Mouse (Mus musculus): Measurements from ENCODE around the gene Pxylp1. TPM values are rescaled to one million over a fixed set of nuclear protein-coding genes. Genes with fewer than 3 reads are reported as not detected.

The Pxylp1 gene
- polyA plus RNA-seq, 1 experiment from 2014 or later: 31.3 TPM

GRCm38 (mm10) chr9:96887954-96888353 is 4.5 kb downstream of the Pxylp1 start:
- 9% methylated on average over 6 of the region's 6 CpGs for WGBS (ENCODE audit: insufficient replicate concordance)
- no peaks in the 10 kb centered on the region for H3K9me3 ChIP-seq (replicated peaks; ENCODE audit: control insufficient read depth, low read length)
- peaks cover 28% of the 10 kb centered on the region for H3K4me1 ChIP-seq (ENCODE audit: control insufficient read depth, insufficient read depth, low read length)
- peaks cover 9% of the 10 kb centered on the region for H3K27me3 ChIP-seq (ENCODE audit: control insufficient read depth, insufficient read depth, low read length)
- no peak for ATAC-seq (replicated peaks; ENCODE audit: insufficient number of reproducible peaks, low FRiP score, low TSS enrichment)
- H3K4me3 ChIP-seq (ENCODE audit: low read depth, low read length): peak overlapping the region; percentile 69
- no peak overlapping the region for H3K27ac ChIP-seq (ENCODE audit: low read depth, low read length)
- no peaks in the 10 kb centered on the region for H3K36me3 ChIP-seq (ENCODE audit: control insufficient read depth, insufficient read depth, low read length)
- peak overlapping the region; percentile 89 for H3K4me2 ChIP-seq
- no peak overlapping the region for H3K9ac ChIP-seq (ENCODE audit: low read depth, low read length)

- H3K27me3 ChIP-seq (ENCODE audit: control insufficient read depth, insufficient read depth, low read length): peaks cover 9% of the 10 kb centered on the region
- peaks cover 28% of the 10 kb centered on the region for H3K4me1 ChIP-seq (ENCODE audit: control insufficient read depth, insufficient read depth, low read length)
- no peaks in the 10 kb centered on the region for H3K36me3 ChIP-seq (ENCODE audit: control insufficient read depth, insufficient read depth, low read length)
- no peaks in the 10 kb centered on the region for H3K9me3 ChIP-seq (replicated peaks; ENCODE audit: control insufficient read depth, low read length)
- H3K4me3 ChIP-seq (ENCODE audit: low read depth, low read length): no peak overlapping the region
- H3K27ac ChIP-seq (ENCODE audit: low read depth, low read length): no peak overlapping the region
- H3K9ac ChIP-seq (ENCODE audit: low read depth, low read length): no peak overlapping the region
- H3K4me2 ChIP-seq: peak overlapping the region; percentile 89
- ATAC-seq (replicated peaks; ENCODE audit: insufficient number of reproducible peaks, low FRiP score, low TSS enrichment): no peak
Observed at GRCm38 (mm10) chr9:96887492-96887891, 5.0 kb downstream of the Pxylp1 start.

GRCm38 (mm10) chr9:96885781-96886180 is 6.7 kb downstream of the Pxylp1 start:
- WGBS (ENCODE audit: insufficient replicate concordance): 64% methylated on average over 3 of the region's 3 CpGs
- no peak for ATAC-seq (replicated peaks; ENCODE audit: insufficient number of reproducible peaks, low FRiP score, low TSS enrichment)

DNA sequence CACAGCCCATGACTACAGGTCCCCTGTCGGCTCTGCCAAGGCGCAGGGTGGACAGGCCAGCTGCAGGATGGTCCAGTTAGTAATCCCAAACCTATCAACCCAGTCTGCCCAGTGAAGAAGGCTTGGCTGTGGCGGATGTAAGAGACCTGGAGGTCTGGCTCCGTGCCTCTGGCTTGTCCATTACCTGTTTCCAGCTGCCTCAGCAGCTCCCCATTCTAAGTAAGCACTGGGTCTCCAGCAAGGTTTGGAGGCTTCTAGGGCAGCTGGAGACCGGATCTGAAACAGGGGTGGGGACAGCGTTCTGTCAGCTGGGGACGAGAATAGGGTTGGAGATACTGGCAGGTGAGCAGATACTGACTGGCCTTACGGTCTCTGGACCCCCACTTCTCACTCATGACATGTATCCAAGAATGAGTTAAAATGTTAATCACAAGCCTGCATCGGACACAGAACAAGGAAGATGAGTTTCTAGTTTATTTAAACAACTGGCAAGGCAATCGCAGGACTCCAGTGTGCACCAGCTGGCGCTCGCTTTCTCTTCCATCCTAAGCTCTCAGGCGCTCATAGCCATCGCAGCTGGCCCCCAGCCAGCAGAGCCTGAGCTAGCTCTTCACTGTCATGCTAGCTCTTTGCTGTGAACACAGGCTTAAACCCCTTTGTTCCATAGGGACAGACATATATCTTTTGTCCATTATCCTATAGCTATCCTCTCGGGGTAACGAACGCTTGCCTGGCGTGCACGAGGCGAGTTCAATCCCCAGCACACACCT is 9.8 kb downstream of the Pxylp1 start:
- ATAC-seq (replicated peaks; ENCODE audit: insufficient number of reproducible peaks, low FRiP score, low TSS enrichment): no peak
- H3K27ac ChIP-seq (ENCODE audit: low read depth, low read length): no peak overlapping the region
- H3K9ac ChIP-seq (ENCODE audit: low read depth, low read length): no peak overlapping the region
- H3K4me3 ChIP-seq (ENCODE audit: low read depth, low read length): no peak overlapping the region
- no peaks in the 10 kb centered on the region for H3K27me3 ChIP-seq (ENCODE audit: control insufficient read depth, insufficient read depth, low read length)
- H3K36me3 ChIP-seq (ENCODE audit: control insufficient read depth, insufficient read depth, low read length): no peaks in the 10 kb centered on the region
- H3K9me3 ChIP-seq (replicated peaks; ENCODE audit: control insufficient read depth, low read length): no peaks in the 10 kb centered on the region
- H3K4me1 ChIP-seq (ENCODE audit: control insufficient read depth, insufficient read depth, low read length): peaks cover 38% of the 10 kb centered on the region
- 80% methylated on average over 20 of the region's 20 CpGs for WGBS (ENCODE audit: insufficient replicate concordance)
- no peak overlapping the region for H3K4me2 ChIP-seq

More at GRCm38 (mm10) chr9:96885781-96886180, 6.7 kb downstream of the Pxylp1 start:
- Histone ChIP-seq H3K36me3 (ENCODE audit: control insufficient read depth, insufficient read depth, low read length) (no peaks in the 10 kb centered on the region), H3K9ac (ENCODE audit: low read depth, low read length) (no peak overlapping the region), H3K27me3 (ENCODE audit: control insufficient read depth, insufficient read depth, low read length) (peaks cover 6% of the 10 kb centered on the region), H3K27ac (ENCODE audit: low read depth, low read length) (no peak overlapping the region), H3K4me2 (no peak overlapping the region), H3K4me3 (ENCODE audit: low read depth, low read length) (no peak overlapping the region), H3K9me3 (replicated peaks; ENCODE audit: control insufficient read depth, low read length) (no peaks in the 10 kb centered on the region), H3K4me1 (ENCODE audit: control insufficient read depth, insufficient read depth, low read length) (peaks cover 31% of the 10 kb centered on the region)

DNA sequence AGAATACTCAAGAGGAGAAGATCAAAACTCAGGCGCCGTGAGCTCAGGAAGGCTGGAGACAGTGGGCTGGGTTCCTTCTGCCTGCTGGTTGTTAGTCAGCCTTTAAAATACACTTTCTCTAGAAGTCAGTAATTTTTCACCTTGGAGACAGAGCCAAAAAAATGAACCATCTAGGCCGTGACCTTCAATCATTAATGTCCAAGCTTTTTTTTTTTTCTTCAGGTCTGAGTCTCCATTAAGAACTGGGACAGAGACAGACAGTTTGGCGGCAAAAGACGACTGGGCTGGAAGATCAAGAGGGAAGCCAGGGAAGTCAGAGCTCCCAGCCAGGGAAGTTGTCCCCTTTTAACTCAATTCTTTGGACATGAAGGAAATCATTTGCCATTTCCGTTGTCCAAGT is 10.6 kb downstream of the Pxylp1 start:
- Histone ChIP-seq H3K9ac (ENCODE audit: low read depth, low read length) (no peak overlapping the region), H3K4me1 (ENCODE audit: control insufficient read depth, insufficient read depth, low read length) (peaks cover 36% of the 10 kb centered on the region), H3K36me3 (ENCODE audit: control insufficient read depth, insufficient read depth, low read length) (no peaks in the 10 kb centered on the region), H3K27me3 (ENCODE audit: control insufficient read depth, insufficient read depth, low read length) (no peaks in the 10 kb centered on the region), H3K9me3 (replicated peaks; ENCODE audit: control insufficient read depth, low read length) (no peaks in the 10 kb centered on the region), H3K27ac (ENCODE audit: low read depth, low read length) (no peak overlapping the region), H3K4me2 (no peak overlapping the region), H3K4me3 (ENCODE audit: low read depth, low read length) (no peak overlapping the region)
- ATAC-seq (replicated peaks; ENCODE audit: insufficient number of reproducible peaks, low FRiP score, low TSS enrichment): no peak
- 72% methylated on average over 6 of the region's 6 CpGs for WGBS (ENCODE audit: insufficient replicate concordance)

- Histone ChIP-seq H3K9me3 (replicated peaks; ENCODE audit: control insufficient read depth, low read length) (no peaks in the 10 kb centered on the region), H3K4me3 (ENCODE audit: low read depth, low read length) (no peak overlapping the region), H3K36me3 (ENCODE audit: control insufficient read depth, insufficient read depth, low read length) (no peaks in the 10 kb centered on the region), H3K4me2 (no peak overlapping the region), H3K9ac (ENCODE audit: low read depth, low read length) (no peak overlapping the region), H3K4me1 (ENCODE audit: control insufficient read depth, insufficient read depth, low read length) (peaks cover 36% of the 10 kb centered on the region), H3K27me3 (ENCODE audit: control insufficient read depth, insufficient read depth, low read length) (no peaks in the 10 kb centered on the region), H3K27ac (ENCODE audit: low read depth, low read length) (peak overlapping the region; percentile 11; the same call in 1 of the 2 replicates)
- ATAC-seq (replicated peaks; ENCODE audit: insufficient number of reproducible peaks, low FRiP score, low TSS enrichment): 0 out of 2 replicates have a peak, but pooled peaks have one; percentile 35
- 41% methylated on average over 6 of the region's 6 CpGs for WGBS (ENCODE audit: insufficient replicate concordance)
Observed at GRCm38 (mm10) chr9:96879024-96879423, 13.4 kb downstream of the Pxylp1 start.

- Histone ChIP-seq H3K36me3 (ENCODE audit: control insufficient read depth, insufficient read depth, low read length) (no peaks in the 10 kb centered on the region), H3K4me1 (ENCODE audit: control insufficient read depth, insufficient read depth, low read length) (peaks cover 36% of the 10 kb centered on the region), H3K9me3 (replicated peaks; ENCODE audit: control insufficient read depth, low read length) (no peaks in the 10 kb centered on the region), H3K4me2 (no peak overlapping the region), H3K9ac (ENCODE audit: low read depth, low read length) (no peak overlapping the region), H3K27me3 (ENCODE audit: control insufficient read depth, insufficient read depth, low read length) (no peaks in the 10 kb centered on the region), H3K27ac (ENCODE audit: low read depth, low read length) (no peak overlapping the region), H3K4me3 (ENCODE audit: low read depth, low read length) (no peak overlapping the region)
- 19% methylated on average over 4 of the region's 4 CpGs for WGBS (ENCODE audit: insufficient replicate concordance)
- no peak for ATAC-seq (replicated peaks; ENCODE audit: insufficient number of reproducible peaks, low FRiP score, low TSS enrichment)
Observed at GRCm38 (mm10) chr9:96878464-96878863, 14.0 kb downstream of the Pxylp1 start.

- Histone ChIP-seq H3K36me3 (ENCODE audit: control insufficient read depth, insufficient read depth, low read length) (no peaks in the 10 kb centered on the region), H3K9ac (ENCODE audit: low read depth, low read length) (no peak overlapping the region), H3K4me2 (no peak overlapping the region), H3K4me3 (ENCODE audit: low read depth, low read length) (no peak overlapping the region), H3K27ac (ENCODE audit: low read depth, low read length) (peak overlapping the region; percentile 67), H3K4me1 (ENCODE audit: control insufficient read depth, insufficient read depth, low read length) (peaks cover 33% of the 10 kb centered on the region), H3K27me3 (ENCODE audit: control insufficient read depth, insufficient read depth, low read length) (no peaks in the 10 kb centered on the region), H3K9me3 (replicated peaks; ENCODE audit: control insufficient read depth, low read length) (0 out of 2 replicates have a peak, but pooled peaks cover 3% of the 10 kb centered on the region)
- ATAC-seq (replicated peaks; ENCODE audit: insufficient number of reproducible peaks, low FRiP score, low TSS enrichment): no peak
- WGBS (ENCODE audit: insufficient replicate concordance): 38% methylated on average over 4 of the region's 4 CpGs
Observed at GRCm38 (mm10) chr9:96875704-96876103, 16.8 kb downstream of the Pxylp1 start.

GRCm38 (mm10) chr9:96873082-96873481 is 19.4 kb downstream of the Pxylp1 start:
- no peak overlapping the region for H3K27ac ChIP-seq (ENCODE audit: low read depth, low read length)
- H3K4me3 ChIP-seq (ENCODE audit: low read depth, low read length): no peak overlapping the region
- H3K9ac ChIP-seq (ENCODE audit: low read depth, low read length): no peak overlapping the region
- H3K36me3 ChIP-seq (ENCODE audit: control insufficient read depth, insufficient read depth, low read length): no peaks in the 10 kb centered on the region
- 72% methylated on average over 5 of the region's 5 CpGs for WGBS (ENCODE audit: insufficient replicate concordance)
- no peak for ATAC-seq (replicated peaks; ENCODE audit: insufficient number of reproducible peaks, low FRiP score, low TSS enrichment)
- H3K4me2 ChIP-seq: no peak overlapping the region
- no peaks in the 10 kb centered on the region for H3K27me3 ChIP-seq (ENCODE audit: control insufficient read depth, insufficient read depth, low read length)
- peaks cover 30% of the 10 kb centered on the region for H3K4me1 ChIP-seq (ENCODE audit: control insufficient read depth, insufficient read depth, low read length)
- 0 out of 2 replicates have a peak, but pooled peaks cover 3% of the 10 kb centered on the region for H3K9me3 ChIP-seq (replicated peaks; ENCODE audit: control insufficient read depth, low read length)

Measured in heart, embryonic 11.5 days (tissue).